Mouse (Mus musculus): ENCODE results near the gene Als2cr12. TPM values are rescaled to one million over a fixed set of nuclear protein-coding genes. Genes with fewer than 3 reads are reported as not detected.
"Not testable (repeated sequence)": the region's sequence is repeated elsewhere in the genome, so short reads cannot be mapped to it uniquely, and the experiment has no call there.

The Als2cr12 gene
- total RNA-seq, 2 experiments from 2014 or later, result not detected

- not testable (repeated sequence) for DNase-seq (ENCODE audit: low spot score in 2 of 2)
Observed at GRCm38 (mm10) chr1:58690834-58691488, 4.8 kb downstream of the Als2cr12 start.

GRCm38 (mm10) chr1:58690006-58690744 is 5.6 kb downstream of the Als2cr12 start:
- DNase-seq (ENCODE audit: low spot score in 2 of 2), result no peak

- DNase-seq (ENCODE audit: low spot score in 2 of 2), result no peak
Observed at GRCm38 (mm10) chr1:58689426-58689825, 6.4 kb downstream of the Als2cr12 start.

GRCm38 (mm10) chr1:58678412-58678811 is 17.4 kb downstream of the Als2cr12 start:
- DNase-seq (ENCODE audit: low spot score in 2 of 2), result not testable (repeated sequence)

- DNase-seq (ENCODE audit: low spot score in 2 of 2), result peak in 1 of 2 experiments; percentile 41
Observed at GRCm38 (mm10) chr1:58677575-58677974, 18.2 kb downstream of the Als2cr12 start.

GRCm38 (mm10) chr1:58675011-58675410 is 20.8 kb downstream of the Als2cr12 start:
- DNase-seq (ENCODE audit: low spot score in 2 of 2), result no peak

- DNase-seq (ENCODE audit: low spot score in 2 of 2), result no peak
Observed at GRCm38 (mm10) chr1:58672116-58672515, 23.7 kb downstream of the Als2cr12 start.

- not testable (repeated sequence) for DNase-seq (ENCODE audit: low spot score in 2 of 2)
Observed at GRCm38 (mm10) chr1:58669635-58670034, 26.2 kb downstream of the Als2cr12 start.

GRCm38 (mm10) chr1:58668191-58668590 is 27.6 kb downstream of the Als2cr12 start:
- no peak for DNase-seq (ENCODE audit: low spot score in 2 of 2)

- DNase-seq (ENCODE audit: low spot score in 2 of 2), result not testable (repeated sequence)
Observed at GRCm38 (mm10) chr1:58663365-58663764, 32.4 kb downstream of the Als2cr12 start.

GRCm38 (mm10) chr1:58662671-58663070 is 33.1 kb downstream of the Als2cr12 start:
- not testable (repeated sequence) for DNase-seq (ENCODE audit: low spot score in 2 of 2)

GRCm38 (mm10) chr1:58652480-58653403 is 43.0 kb downstream of the Als2cr12 start:
- peak; percentile 42 to 51 for DNase-seq (ENCODE audit: low spot score in 2 of 2)

- not testable (repeated sequence) for DNase-seq (ENCODE audit: low spot score in 2 of 2)
Observed at GRCm38 (mm10) chr1:58651571-58652456, 44.0 kb downstream of the Als2cr12 start.

- DNase-seq (ENCODE audit: low spot score in 2 of 2), result not testable (repeated sequence)
Observed at GRCm38 (mm10) chr1:58628847-58629246, 66.9 kb downstream of the Als2cr12 start.

- DNase-seq (ENCODE audit: low spot score in 2 of 2), result peak in 1 of 2 experiments; percentile 24
Observed at GRCm38 (mm10) chr1:58621996-58622748, 73.6 kb downstream of the Als2cr12 start.

GRCm38 (mm10) chr1:58621251-58621650 is 74.5 kb downstream of the Als2cr12 start:
- DNase-seq (ENCODE audit: low spot score in 2 of 2), result no peak

GRCm38 (mm10) chr1:58618766-58619165 is 77.0 kb downstream of the Als2cr12 start:
- DNase-seq (ENCODE audit: low spot score in 2 of 2), result no peak

- DNase-seq (ENCODE audit: low spot score in 2 of 2), result no peak
Observed at GRCm38 (mm10) chr1:58617978-58618668, 77.7 kb downstream of the Als2cr12 start.

GRCm38 (mm10) chr1:58617076-58617475 is 78.7 kb downstream of the Als2cr12 start:
- no peak for DNase-seq (ENCODE audit: low spot score in 2 of 2)
